Mouse (Mus musculus) myocyte (in vitro differentiated cells): ENCODE measurements around the gene Pard3b. TPM values are rescaled to one million over a fixed set of nuclear protein-coding genes. Genes with fewer than 3 reads are reported as not detected.

ENCODE experiments used
- H3K27me3 ChIP-seq: one replicate; pipeline ENCODE4 v1.6.1; 2011; ENCODE audit not compliant: control insufficient read depth, insufficient read depth, insufficient read length
- H3K36me3 ChIP-seq: one replicate; pipeline ENCODE4 v1.6.1; 2011; ENCODE audit not compliant: control insufficient read depth, insufficient read depth
- H3K4me2 ChIP-seq: one replicate; pipeline ENCODE4 v1.6.1; 2011; ENCODE audit warnings: low read depth, control low read depth
- H3K4me3 ChIP-seq: one replicate; pipeline ENCODE4 v1.5.1; 2011; ENCODE audit warnings: mild to moderate bottlenecking, control low read depth, moderate library complexity
- H3K79me2 ChIP-seq: one replicate; pipeline ENCODE4 v1.6.1; 2011; ENCODE audit not compliant: control insufficient read depth, insufficient read depth
- H3ac ChIP-seq: one replicate; pipeline ENCODE4 v1.6.1; 2011; ENCODE audit not compliant: control insufficient read depth, insufficient read length
- CEBPB ChIP-seq: IDR thresholded peaks from 2 replicates; pipeline ENCODE4 v1.6.1; 2011; ENCODE audit warnings: mild to moderate bottlenecking, moderate library complexity; ENCODE audit not compliant: poor library complexity, insufficient read depth, severe bottlenecking
- E2F4 ChIP-seq: IDR thresholded peaks from one replicate; pipeline ENCODE4 v1.6.1; 2011; ENCODE audit warnings: mild to moderate bottlenecking, control low read depth, moderate library complexity; ENCODE audit not compliant: insufficient read depth
- MAX ChIP-seq: IDR thresholded peaks from one replicate; pipeline ENCODE4 v1.6.1; 2011; ENCODE audit warnings: low read depth, mild to moderate bottlenecking, control low read depth
- MYOD1 ChIP-seq, 3 experiments: IDR thresholded peaks; one replicate each; pipeline ENCODE4 v1.6.1; 2011; ENCODE audit warnings: control low read depth in 2 of 3, low read depth in 2 of 3, mild to moderate bottlenecking in 2 of 3, moderate library complexity in 1 of 3; ENCODE audit not compliant: insufficient read length in 2 of 3, control insufficient read depth in 1 of 3
- MYOG ChIP-seq, 3 experiments: IDR thresholded peaks; one replicate each; pipeline ENCODE4 v1.6.1; 2011; ENCODE audit warnings: control low read depth in 2 of 3, low read depth in 2 of 3, mild to moderate bottlenecking in 2 of 3; ENCODE audit not compliant: insufficient read length in 2 of 3, control insufficient read depth in 1 of 3, insufficient read depth in 1 of 3
- POLR2A ChIP-seq: IDR thresholded peaks from one replicate; pipeline ENCODE4 v1.6.1; 2011; ENCODE audit warnings: low read depth, mild to moderate bottlenecking, control low read depth, moderate library complexity; ENCODE audit not compliant: insufficient read length
- POLR2AphosphoS2 ChIP-seq: IDR thresholded peaks from one replicate; pipeline ENCODE4 v1.6.1; 2011; ENCODE audit warnings: low read depth, control low read depth; ENCODE audit not compliant: insufficient read length
- REST ChIP-seq: IDR thresholded peaks from one replicate; pipeline ENCODE4 v1.6.1; 2011; ENCODE audit warnings: mild to moderate bottlenecking, control low read depth, moderate library complexity; ENCODE audit not compliant: insufficient read depth, insufficient read length
- SRF ChIP-seq: IDR thresholded peaks from one replicate; pipeline ENCODE4 v1.6.1; 2011; ENCODE audit warnings: low read depth; ENCODE audit not compliant: control insufficient read depth, insufficient read length
- TCF12 ChIP-seq: IDR thresholded peaks from one replicate; pipeline ENCODE4 v1.6.1; 2011; ENCODE audit warnings: mild to moderate bottlenecking, control low read depth; ENCODE audit not compliant: poor library complexity, insufficient read depth, severe bottlenecking
- TCF3 ChIP-seq: IDR thresholded peaks from one replicate; pipeline ENCODE4 v1.6.1; 2011; ENCODE audit warnings: low read depth, control low read depth; ENCODE audit not compliant: insufficient read length
- USF1 ChIP-seq: IDR thresholded peaks from one replicate; pipeline ENCODE4 v1.6.1; 2011; ENCODE audit warnings: low read depth, mild to moderate bottlenecking, control low read depth, moderate library complexity
- polyA plus RNA-seq: library from polyadenylated mRNA; unstranded; fragments of >200 nt; fragmentation: generic; extraction: Trizol; gene quantifications from one replicate; pipeline ENCODE4 v1.2.1, GENCODE M21; 2012; ENCODE audit warnings: missing spikeins

The Pard3b gene
- polyA plus RNA-seq, 1 experiment: 0.17 TPM

DNA sequence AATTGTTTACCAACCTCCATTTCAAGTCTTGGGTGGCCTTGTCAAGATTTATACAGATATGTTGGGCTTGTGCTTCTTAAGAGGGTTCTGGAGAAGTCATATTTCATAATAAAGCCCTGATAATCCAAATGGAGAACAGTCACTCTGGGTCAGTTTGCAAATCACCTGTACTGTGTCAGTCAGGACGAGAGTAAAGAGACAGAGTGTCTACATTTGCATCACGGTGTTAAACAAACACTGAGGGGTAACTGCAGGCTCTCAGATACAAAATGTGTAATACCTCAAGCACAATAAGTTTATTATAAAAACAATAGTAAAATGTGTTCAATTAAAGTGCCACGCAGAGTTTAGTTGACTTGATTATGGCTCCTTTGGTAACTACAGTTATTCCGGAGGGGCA is 91.0 kb downstream of the Pard3b start:
- TF ChIP-seq MYOD1 (IDR thresholded peaks at IDR 0.05; ENCODE audit: control insufficient read depth in 1 of 3, insufficient read length in 2 of 3, low read depth in 2 of 3): no peak
- TF ChIP-seq MYOG (IDR thresholded peaks at IDR 0.05; ENCODE audit: control insufficient read depth in 1 of 3, insufficient read depth in 1 of 3, insufficient read length in 2 of 3, low read depth in 2 of 3): no peak
- TF ChIP-seq TCF3: no peak
- TF ChIP-seq E2F4: no peak
- no peak for TF ChIP-seq POLR2AphosphoS2
- no peak for TF ChIP-seq CEBPB
- TF ChIP-seq TCF12: no peak
- TF ChIP-seq MAX: no peak
- TF ChIP-seq USF1: no peak
- TF ChIP-seq SRF: no peak
- Histone ChIP-seq H3K4me3 (no peak overlapping the region), H3K27me3 (no peaks in the 10 kb centered on the region), H3K36me3 (no peaks in the 10 kb centered on the region), H3K4me2 (no peak overlapping the region), H3K79me2 (no peaks in the 10 kb centered on the region), H3ac (no peak overlapping the region)

DNA sequence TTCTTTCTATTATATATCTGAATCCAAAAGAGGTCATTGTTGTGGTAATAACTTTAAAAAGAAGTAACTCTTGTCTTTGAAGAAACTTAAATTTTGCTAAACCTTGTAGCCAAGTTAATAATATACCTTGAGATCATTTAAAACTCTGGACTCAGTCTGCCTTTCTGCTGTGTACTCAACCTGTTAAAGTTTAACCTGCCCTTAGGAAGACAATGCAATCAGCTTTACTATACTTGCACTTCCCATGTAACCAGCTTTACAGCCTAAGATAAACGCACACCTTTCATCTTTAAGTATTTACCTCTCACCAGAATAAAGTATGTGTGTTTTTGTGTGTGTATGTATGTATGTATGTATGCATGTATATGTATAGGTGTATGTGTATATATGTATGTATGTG is 97.9 kb downstream of the Pard3b start:
- Histone ChIP-seq H3K4me3 (no peak overlapping the region), H3K27me3 (no peaks in the 10 kb centered on the region), H3K79me2 (no peaks in the 10 kb centered on the region), H3K36me3 (no peaks in the 10 kb centered on the region), H3ac (no peak overlapping the region), H3K4me2 (no peak overlapping the region)
- no peak for TF ChIP-seq CEBPB
- TF ChIP-seq SRF: no peak
- no peak for TF ChIP-seq MYOG (IDR thresholded peaks at IDR 0.05; ENCODE audit: control insufficient read depth in 1 of 3, insufficient read depth in 1 of 3, insufficient read length in 2 of 3, low read depth in 2 of 3)
- no peak for TF ChIP-seq REST
- no peak for TF ChIP-seq POLR2AphosphoS2
- no peak for TF ChIP-seq MAX
- TF ChIP-seq E2F4: no peak
- no peak for TF ChIP-seq USF1
- TF ChIP-seq TCF3: no peak
- no peak for TF ChIP-seq MYOD1 (IDR thresholded peaks at IDR 0.05; ENCODE audit: control insufficient read depth in 1 of 3, insufficient read length in 2 of 3, low read depth in 2 of 3)
- no peak for TF ChIP-seq POLR2A
- no peak for TF ChIP-seq TCF12

DNA sequence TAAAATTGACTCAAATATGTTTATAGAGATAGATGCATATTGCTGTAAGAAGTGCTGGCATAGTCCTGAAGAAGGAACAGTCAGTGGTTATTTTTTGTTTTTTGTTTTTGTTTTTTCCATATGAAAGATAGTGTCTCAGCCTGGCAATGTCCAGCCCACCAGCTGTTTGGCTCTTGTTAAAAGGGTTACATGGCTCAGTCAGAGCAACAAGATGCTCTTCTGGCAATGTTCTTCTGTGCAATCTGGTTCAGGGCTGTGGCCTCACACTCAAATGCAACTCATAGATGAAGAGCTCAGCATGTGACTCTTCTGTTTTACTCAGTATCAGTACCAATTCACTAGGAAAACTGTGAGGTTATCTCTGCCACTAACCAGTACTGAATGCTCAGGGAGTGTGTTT is 104.2 kb downstream of the Pard3b start:
- Histone ChIP-seq H3K36me3 (no peaks in the 10 kb centered on the region), H3K4me3 (no peak overlapping the region), H3ac (no peak overlapping the region), H3K79me2 (no peaks in the 10 kb centered on the region), H3K27me3 (no peaks in the 10 kb centered on the region), H3K4me2 (no peak overlapping the region)
- no peak for TF ChIP-seq E2F4
- TF ChIP-seq CEBPB: no peak
- no peak for TF ChIP-seq USF1
- no peak for TF ChIP-seq MYOD1 (IDR thresholded peaks at IDR 0.05; ENCODE audit: control insufficient read depth in 1 of 3, insufficient read length in 2 of 3, low read depth in 2 of 3)
- TF ChIP-seq POLR2A: no peak
- TF ChIP-seq MAX: no peak
- TF ChIP-seq TCF3: no peak
- TF ChIP-seq REST: no peak
- no peak for TF ChIP-seq TCF12
- no peak for TF ChIP-seq MYOG (IDR thresholded peaks at IDR 0.05; ENCODE audit: control insufficient read depth in 1 of 3, insufficient read depth in 1 of 3, insufficient read length in 2 of 3, low read depth in 2 of 3)
- TF ChIP-seq POLR2AphosphoS2: no peak
- no peak for TF ChIP-seq SRF

GRCm38 (mm10) chr1:61747481-61747880 is 108.9 kb downstream of the Pard3b start:
- TF ChIP-seq MAX: no peak
- no peak for TF ChIP-seq POLR2AphosphoS2
- TF ChIP-seq MYOD1 (IDR thresholded peaks at IDR 0.05; ENCODE audit: control insufficient read depth in 1 of 3, insufficient read length in 2 of 3, low read depth in 2 of 3): no peak
- no peak for TF ChIP-seq MYOG (IDR thresholded peaks at IDR 0.05; ENCODE audit: control insufficient read depth in 1 of 3, insufficient read depth in 1 of 3, insufficient read length in 2 of 3, low read depth in 2 of 3)
- no peak for TF ChIP-seq TCF3
- TF ChIP-seq REST: no peak
- TF ChIP-seq SRF: no peak
- no peak overlapping the region for H3K4me3 ChIP-seq
- H3K4me2 ChIP-seq: no peak overlapping the region
- no peaks in the 10 kb centered on the region for H3K36me3 ChIP-seq
- H3K27me3 ChIP-seq: no peaks in the 10 kb centered on the region
- H3ac ChIP-seq: no peak overlapping the region
- no peaks in the 10 kb centered on the region for H3K79me2 ChIP-seq

DNA sequence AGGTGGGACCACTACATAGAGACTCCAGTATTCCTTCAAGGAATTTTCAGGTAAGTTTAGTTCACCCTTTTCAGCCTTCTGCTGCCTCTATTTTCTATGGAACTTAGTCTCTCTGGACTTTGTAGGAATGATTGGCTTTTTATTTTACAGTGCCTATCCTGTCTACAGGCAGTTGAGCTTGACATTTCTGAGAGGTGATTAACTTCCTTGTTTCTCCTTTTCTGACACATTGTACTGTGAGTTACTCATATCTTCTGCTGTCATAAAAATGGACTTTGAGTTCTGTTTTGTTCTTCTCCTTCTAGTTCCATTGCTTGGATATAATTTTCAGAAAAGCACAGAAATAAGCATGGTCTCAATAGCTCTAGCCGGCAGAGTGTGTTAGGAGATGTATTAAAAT is 112.4 kb downstream of the Pard3b start:
- Histone ChIP-seq H3K36me3 (no peaks in the 10 kb centered on the region), H3ac (no peak overlapping the region), H3K4me3 (no peak overlapping the region), H3K79me2 (no peaks in the 10 kb centered on the region), H3K27me3 (no peaks in the 10 kb centered on the region), H3K4me2 (no peak overlapping the region)
- no peak for TF ChIP-seq MYOD1 (IDR thresholded peaks at IDR 0.05; ENCODE audit: control insufficient read depth in 1 of 3, insufficient read length in 2 of 3, low read depth in 2 of 3)
- no peak for TF ChIP-seq SRF
- no peak for TF ChIP-seq MYOG (IDR thresholded peaks at IDR 0.05; ENCODE audit: control insufficient read depth in 1 of 3, insufficient read depth in 1 of 3, insufficient read length in 2 of 3, low read depth in 2 of 3)
- no peak for TF ChIP-seq TCF3
- TF ChIP-seq POLR2A: no peak
- TF ChIP-seq E2F4: no peak
- no peak for TF ChIP-seq USF1
- TF ChIP-seq POLR2AphosphoS2: no peak
- no peak for TF ChIP-seq CEBPB
